Mouse (Mus musculus) frontal cortex, postnatal 10 days (tissue): ENCODE measurements around the gene Rin2.

Experiments used
- DNase-seq, 2 experiments: peaks; one replicate each; pipeline ENCODE4 v3.0.0; 2022; ENCODE audit warnings: low spot score in 2 of 2, mixed read lengths in 1 of 2

Rin2 gene

DNA sequence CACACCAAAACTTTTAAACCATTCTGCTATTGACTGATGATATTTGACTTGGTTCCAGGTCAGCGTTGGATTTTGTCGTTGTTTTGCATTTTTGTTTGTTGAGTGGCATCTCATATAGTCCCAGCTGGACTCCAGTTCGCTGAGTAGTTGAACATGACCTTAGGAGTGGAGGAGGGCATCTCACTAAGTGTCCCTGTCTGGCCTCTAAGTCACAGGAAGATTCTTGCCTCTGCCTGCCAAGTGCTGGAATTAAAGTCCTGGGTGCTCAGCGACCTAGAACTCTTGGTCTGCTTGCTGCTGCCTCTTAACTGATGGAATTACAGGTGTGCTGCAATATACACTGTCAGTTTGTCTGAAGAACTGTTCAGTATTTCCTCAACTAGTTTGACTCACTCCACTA lies 154.2 kb downstream of the Rin2 start:
- no peak for DNase-seq

GRCm38 (mm10) chr2:145830417-145830816 lies 155.4 kb downstream of the Rin2 start:
- no peak for DNase-seq

- peak; percentile 50 to 51 for DNase-seq
Observed at GRCm38 (mm10) chr2:145831949-145832835, 157.2 kb downstream of the Rin2 start.

- no peak for DNase-seq
Observed at GRCm38 (mm10) chr2:145832836-145833221, 157.8 kb downstream of the Rin2 start.

- no peak for DNase-seq
Observed at GRCm38 (mm10) chr2:145833341-145833740, 158.3 kb downstream of the Rin2 start.

GRCm38 (mm10) chr2:145835920-145836319 lies 160.9 kb downstream of the Rin2 start:
- no peak for DNase-seq

GRCm38 (mm10) chr2:145838675-145839074 lies 163.7 kb downstream of the Rin2 start:
- no peak for DNase-seq

DNA sequence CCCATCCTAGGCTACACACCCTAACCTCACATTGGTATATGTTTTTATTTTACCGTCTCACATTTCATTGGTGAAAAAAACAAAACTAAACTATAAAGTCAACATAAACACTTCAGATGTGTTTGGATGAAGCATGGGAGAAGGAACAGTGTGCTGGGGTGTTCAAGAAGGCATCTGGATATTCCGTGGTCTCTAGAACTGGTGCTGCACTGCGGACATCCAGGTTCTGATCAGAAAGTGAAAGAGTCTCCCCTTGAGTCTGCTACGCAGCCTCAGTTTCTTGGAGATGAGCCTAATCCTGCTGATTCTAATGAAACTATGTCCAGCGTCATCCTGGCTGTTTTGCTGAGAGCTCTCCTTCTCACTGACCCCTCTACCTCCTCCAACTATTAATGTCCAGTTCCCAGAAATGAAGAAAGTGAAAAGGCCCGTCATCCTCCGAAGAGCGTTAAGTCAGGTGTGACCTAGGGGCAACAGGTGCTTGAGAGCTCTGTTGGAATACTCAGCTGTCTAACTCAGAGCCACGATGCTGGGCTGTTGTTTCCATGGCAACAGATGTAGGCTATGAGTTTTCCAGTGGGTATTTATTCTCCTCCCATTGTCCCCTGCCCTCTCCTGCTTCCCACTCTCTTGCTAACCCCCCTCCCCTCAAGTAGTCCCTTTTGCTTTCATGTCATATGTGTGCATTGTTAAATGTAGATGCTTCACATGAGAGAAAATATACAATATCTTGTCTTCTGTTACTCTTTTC lies 164.7 kb downstream of the Rin2 start:
- no peak for DNase-seq

DNA sequence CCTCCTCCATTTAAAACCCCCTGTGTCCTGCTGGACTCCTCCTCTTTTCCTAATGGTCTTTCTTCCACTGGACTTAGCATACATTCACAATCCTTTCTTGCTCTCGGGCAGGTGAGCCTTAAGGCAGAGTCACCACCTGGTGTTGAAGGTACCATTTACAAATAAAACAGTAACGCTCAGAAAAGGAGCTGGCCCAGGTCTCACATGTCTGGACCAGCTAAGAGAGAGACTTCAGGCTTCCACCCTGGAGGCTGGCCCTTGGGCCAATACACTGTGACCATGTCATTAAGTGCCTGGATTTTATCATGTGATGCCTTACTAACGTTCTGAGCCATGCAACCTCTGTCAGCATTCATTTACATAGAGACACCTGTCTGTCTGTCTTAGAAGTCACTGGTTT lies 165.3 kb downstream of the Rin2 start:
- DNase-seq = no peak

- no peak for DNase-seq
Observed at GRCm38 (mm10) chr2:145840910-145841870, 166.2 kb downstream of the Rin2 start.

GRCm38 (mm10) chr2:145843322-145843721 lies 168.3 kb downstream of the Rin2 start:
- no peak for DNase-seq

DNA sequence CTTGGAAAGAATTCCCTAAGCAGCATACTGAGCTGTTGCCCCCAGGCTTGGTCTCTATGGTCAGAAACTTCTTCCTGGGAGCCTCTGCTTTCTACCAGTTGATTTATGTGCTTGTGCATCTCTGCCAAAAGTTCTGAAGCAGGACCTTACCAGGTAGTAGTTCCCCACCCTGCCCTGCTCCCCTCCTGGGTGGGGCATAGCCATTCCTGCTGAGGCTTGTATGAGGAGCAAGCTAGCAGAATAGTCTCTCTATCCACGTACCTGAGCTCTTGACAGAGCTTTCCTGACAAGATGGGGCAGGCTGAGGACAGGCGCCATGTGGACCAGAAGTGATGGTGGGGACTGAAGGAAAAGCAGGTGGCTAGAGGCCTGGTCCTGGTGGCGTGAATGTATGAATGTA lies 171.6 kb downstream of the Rin2 start:
- no peak for DNase-seq

- DNase-seq = no peak
Observed at GRCm38 (mm10) chr2:145849170-145849905, 174.3 kb downstream of the Rin2 start.

- DNase-seq = no peak
Observed at GRCm38 (mm10) chr2:145850779-145851178, 175.8 kb downstream of the Rin2 start.

DNA sequence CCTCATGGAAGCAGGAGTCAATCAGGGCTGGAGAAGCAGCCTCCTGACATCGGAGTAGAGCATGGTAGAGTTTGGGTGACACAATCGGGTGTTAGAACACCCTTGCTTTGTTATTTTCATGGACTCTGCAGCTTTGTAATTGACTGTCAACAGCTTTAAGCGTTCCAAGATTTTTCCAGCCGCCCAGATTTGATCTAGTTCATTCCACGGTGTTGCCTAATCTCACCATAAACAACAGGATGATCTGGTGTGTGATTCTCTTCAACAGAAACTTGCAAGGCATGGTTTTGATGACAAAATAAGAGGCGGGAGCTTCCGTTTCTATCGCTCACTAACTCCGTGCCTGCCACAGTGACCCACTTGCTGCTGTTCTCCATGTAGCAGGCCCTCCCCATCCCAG lies 180.8 kb downstream of the Rin2 start:
- no peak for DNase-seq

DNA sequence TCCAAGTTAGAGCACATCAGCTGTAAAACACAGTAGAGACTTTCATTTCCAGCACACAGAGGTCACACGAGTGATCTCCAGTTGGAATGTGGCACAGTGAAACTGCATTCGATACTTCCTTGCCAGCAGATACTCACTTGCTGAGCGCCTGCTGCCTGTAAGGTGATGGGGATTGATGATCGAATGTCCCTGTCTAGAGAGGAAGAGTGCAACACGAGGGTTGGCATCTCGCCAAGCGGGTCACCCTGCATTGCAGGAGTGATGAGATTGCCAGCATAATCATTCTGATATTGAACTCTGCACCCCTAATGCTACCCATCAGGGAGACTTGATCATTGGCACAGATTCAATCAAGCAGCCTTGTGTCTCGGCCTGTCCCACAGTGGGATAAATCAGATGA lies 182.8 kb downstream of the Rin2 start:
- no peak for DNase-seq

DNA sequence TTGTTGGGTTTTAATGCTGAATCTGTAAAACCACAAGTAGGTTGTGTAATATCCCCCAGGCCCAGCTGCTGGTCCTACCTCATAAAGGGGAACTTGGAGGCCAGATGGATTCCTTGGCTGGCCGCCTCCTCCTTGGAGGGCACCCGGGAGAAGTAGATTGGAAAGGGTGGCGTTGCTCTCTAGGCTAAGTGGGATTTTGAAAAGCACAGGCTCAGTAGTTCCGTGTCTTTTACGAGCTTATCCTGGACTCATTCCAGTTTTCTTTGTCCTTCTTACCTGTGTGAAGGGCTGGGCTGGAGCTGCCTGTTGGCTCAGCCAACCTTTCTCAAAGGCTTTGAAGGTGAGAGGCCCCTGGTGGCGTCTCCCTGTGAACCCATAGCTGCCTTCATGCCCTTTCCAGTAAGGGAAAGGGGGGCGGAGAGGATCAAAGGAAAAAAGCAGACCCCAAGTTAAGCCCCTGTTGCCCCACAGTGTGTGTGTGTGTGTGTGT lies 184.5 kb downstream of the Rin2 start:
- peak; percentile 53 for DNase-seq

GRCm38 (mm10) chr2:145859932-145860801 lies 185.2 kb downstream of the Rin2 start:
- peak; percentile 82 to 84 for DNase-seq

GRCm38 (mm10) chr2:145861193-145862123 lies 186.4 kb downstream of the Rin2 start:
- DNase-seq = no peak
